Mouse (Mus musculus): ENCODE measurements around the gene Vmn2r90. TPM values are rescaled to one million over a fixed set of nuclear protein-coding genes. Genes with fewer than 3 reads are reported as not detected.
"Not testable (repeated sequence)": the region's sequence is repeated elsewhere in the genome, so short reads cannot be mapped to it uniquely, and the experiment has no call there.

Vmn2r90 gene
- polyA plus RNA-seq (2012; fragmentation: generic; extraction: Trizol) = not detected
- long read RNA-seq, experiment 1 = 0 reads
- long read RNA-seq, experiment 2 = 0 reads

DNA sequence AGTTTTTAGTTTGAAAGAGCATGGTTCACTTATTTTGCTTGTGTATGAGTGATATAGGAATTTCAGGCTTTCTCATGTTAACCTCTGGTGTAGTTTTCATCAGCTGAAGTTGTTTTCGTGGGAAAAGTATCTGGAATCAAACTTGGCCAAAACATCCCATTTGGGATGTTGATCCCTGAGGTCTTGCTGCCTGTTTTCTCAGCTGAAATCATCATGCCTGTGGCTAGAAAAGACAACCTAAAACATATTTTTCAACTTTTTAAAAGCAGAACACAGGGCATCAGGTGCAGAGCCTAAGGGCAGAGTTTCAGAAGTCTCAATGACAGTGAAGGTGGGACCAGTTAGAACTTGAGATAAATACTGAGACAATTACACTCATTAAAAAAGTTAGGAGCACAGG lies at the start of gene Vmn2r90:
Gene Vmn2r90, plus strand, starts transcription at position 301 of the 400 bp plus-strand sequence.
- Histone ChIP-seq H3K4me3 (ENCODE audit: insufficient read depth, poor library complexity, severe bottlenecking) (no peak within 1 kb of the TSS), H3K27me3 (ENCODE audit: control insufficient read depth, insufficient read depth, insufficient read length) (no peaks in the 10 kb centered on the region), H3ac (ENCODE audit: control insufficient read depth, insufficient read length, low read depth) (no peak within 1 kb of the TSS), H3K79me2 (ENCODE audit: control insufficient read depth, insufficient read depth) (no peaks in the 10 kb centered on the region), H3K79me3 (ENCODE audit: low read depth) (no peaks in the 10 kb centered on the region), H3K36me3 (ENCODE audit: control insufficient read depth, insufficient read depth) (no peaks in the 10 kb centered on the region)
- TF ChIP-seq MYOG (IDR thresholded peaks at IDR 0.05; ENCODE audit: control insufficient read depth, extremely low read depth, insufficient read length) = no peak
- TF ChIP-seq MYOD1 (IDR thresholded peaks at IDR 0.05; ENCODE audit: control insufficient read depth, insufficient read length, low read depth) = no peak
- no peak for TF ChIP-seq MAX (IDR thresholded peaks at IDR 0.05)
- no peak for TF ChIP-seq CEBPB (IDR thresholded peaks at IDR 0.05; ENCODE audit: low read depth)
- TF ChIP-seq CTCF (IDR thresholded peaks at IDR 0.05; ENCODE audit: control insufficient read depth, insufficient read depth, insufficient read length) = no peak
- no peak for TF ChIP-seq FOSL1 (IDR thresholded peaks at IDR 0.05; ENCODE audit: insufficient read depth, low read length, poor library complexity, severe bottlenecking)
- no peak for TF ChIP-seq USF1 (IDR thresholded peaks at IDR 0.05; ENCODE audit: low read depth)

- H3K4me3 ChIP-seq (ENCODE audit: insufficient read depth, poor library complexity, severe bottlenecking) = no peak overlapping the region
- TF ChIP-seq FOSL1 (IDR thresholded peaks at IDR 0.05; ENCODE audit: insufficient read depth, low read length, poor library complexity, severe bottlenecking) (no peak), MYOD1 (IDR thresholded peaks at IDR 0.05; ENCODE audit: control insufficient read depth, insufficient read length, low read depth) (no peak), MYOG (IDR thresholded peaks at IDR 0.05; ENCODE audit: control insufficient read depth, extremely low read depth, insufficient read length) (no peak), MAX (IDR thresholded peaks at IDR 0.05) (no peak), USF1 (IDR thresholded peaks at IDR 0.05; ENCODE audit: low read depth) (no peak), CTCF (IDR thresholded peaks at IDR 0.05; ENCODE audit: control insufficient read depth, insufficient read depth, insufficient read length) (no peak), CEBPB (IDR thresholded peaks at IDR 0.05; ENCODE audit: low read depth) (no peak)
- H3ac ChIP-seq (ENCODE audit: control insufficient read depth, insufficient read length, low read depth) = no peak overlapping the region
- no peaks in the 10 kb centered on the region for H3K79me2 ChIP-seq (ENCODE audit: control insufficient read depth, insufficient read depth)
- no peaks in the 10 kb centered on the region for H3K27me3 ChIP-seq (ENCODE audit: control insufficient read depth, insufficient read depth, insufficient read length)
- no peaks in the 10 kb centered on the region for H3K36me3 ChIP-seq (ENCODE audit: control insufficient read depth, insufficient read depth)
- no peaks in the 10 kb centered on the region for H3K79me3 ChIP-seq (ENCODE audit: low read depth)
Measured at GRCm38 (mm10) chr17:17654997-17655828, 48.3 kb upstream of the Vmn2r90 start.

- H3K4me3 ChIP-seq (ENCODE audit: insufficient read depth, poor library complexity, severe bottlenecking) = no peak overlapping the region
- no peaks in the 10 kb centered on the region for H3K79me2 ChIP-seq (ENCODE audit: control insufficient read depth, insufficient read depth)
- no peaks in the 10 kb centered on the region for H3K27me3 ChIP-seq (ENCODE audit: control insufficient read depth, insufficient read depth, insufficient read length)
- no peaks in the 10 kb centered on the region for H3K36me3 ChIP-seq (ENCODE audit: control insufficient read depth, insufficient read depth)
- H3K79me3 ChIP-seq (ENCODE audit: low read depth) = no peaks in the 10 kb centered on the region
- TF ChIP-seq MAX (IDR thresholded peaks at IDR 0.05) (no peak), CEBPB (IDR thresholded peaks at IDR 0.05; ENCODE audit: low read depth) (no peak), CTCF (IDR thresholded peaks at IDR 0.05; ENCODE audit: control insufficient read depth, insufficient read depth, insufficient read length) (no peak), MYOG (IDR thresholded peaks at IDR 0.05; ENCODE audit: control insufficient read depth, extremely low read depth, insufficient read length) (no peak)
- no peak overlapping the region for H3ac ChIP-seq (ENCODE audit: control insufficient read depth, insufficient read length, low read depth)
Measured at GRCm38 (mm10) chr17:17655829-17656176, 47.7 kb upstream of the Vmn2r90 start.

DNA sequence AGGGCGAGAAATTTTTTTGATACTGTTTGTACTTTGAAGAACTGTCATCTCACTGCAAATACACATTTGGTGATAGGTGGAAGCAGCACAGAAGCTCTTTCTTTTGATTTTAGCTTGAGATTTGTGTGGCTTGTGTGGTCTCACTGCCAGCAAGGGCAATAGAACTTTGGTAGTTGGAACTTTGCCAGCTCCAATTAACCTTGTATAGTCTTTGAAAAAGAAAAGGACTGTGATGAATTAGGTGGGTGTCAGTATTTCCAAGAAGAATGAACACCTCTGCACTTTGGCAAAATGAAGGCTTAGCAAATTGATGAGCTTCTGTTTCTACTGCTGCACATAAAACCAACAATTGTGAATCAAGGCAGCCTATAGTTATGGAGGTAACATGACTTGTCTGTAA lies 24.8 kb upstream of the Vmn2r90 start:
- H3K79me2 ChIP-seq (ENCODE audit: control insufficient read depth, insufficient read depth) = no peaks in the 10 kb centered on the region
- H3K4me3 ChIP-seq (ENCODE audit: insufficient read depth, poor library complexity, severe bottlenecking) = no peak overlapping the region
- H3K27me3 ChIP-seq (ENCODE audit: control insufficient read depth, insufficient read depth, insufficient read length) = peaks cover 3% of the 10 kb centered on the region
- H3K36me3 ChIP-seq (ENCODE audit: control insufficient read depth, insufficient read depth) = no peaks in the 10 kb centered on the region
- H3ac ChIP-seq (ENCODE audit: control insufficient read depth, insufficient read length, low read depth) = no peak overlapping the region
- TF ChIP-seq USF1 (IDR thresholded peaks at IDR 0.05; ENCODE audit: low read depth) (no peak), MYOD1 (IDR thresholded peaks at IDR 0.05; ENCODE audit: control insufficient read depth, insufficient read length, low read depth) (no peak), FOSL1 (IDR thresholded peaks at IDR 0.05; ENCODE audit: insufficient read depth, low read length, poor library complexity, severe bottlenecking) (no peak), MYOG (IDR thresholded peaks at IDR 0.05; ENCODE audit: control insufficient read depth, extremely low read depth, insufficient read length) (no peak)
- no peaks in the 10 kb centered on the region for H3K79me3 ChIP-seq (ENCODE audit: low read depth)

DNA sequence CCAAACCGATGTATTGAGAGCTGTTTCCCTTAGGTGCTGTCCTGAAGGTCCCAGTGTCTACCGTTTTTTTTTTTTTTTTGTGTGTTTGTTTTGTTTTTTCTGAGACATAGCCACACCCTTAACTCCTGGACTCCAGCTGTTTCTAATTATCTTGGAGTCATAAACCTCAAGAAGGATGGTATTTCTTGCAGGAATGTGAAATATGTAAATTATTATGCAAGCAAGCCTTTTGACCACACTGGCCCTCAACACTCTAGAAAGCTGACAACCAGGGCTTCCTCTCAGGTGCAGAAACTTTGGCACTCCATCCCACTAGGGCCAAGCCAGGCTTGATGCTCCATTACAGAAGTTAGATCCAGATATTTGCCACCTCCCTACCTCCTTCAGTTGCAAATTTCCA lies 12.9 kb upstream of the Vmn2r90 start:
- TF ChIP-seq CEBPB (IDR thresholded peaks at IDR 0.05; ENCODE audit: low read depth) = peak; percentile 71
- no peak for TF ChIP-seq MYOG (IDR thresholded peaks at IDR 0.05; ENCODE audit: control insufficient read depth, extremely low read depth, insufficient read length)

GRCm38 (mm10) chr17:17732396-17732795 lies 28.8 kb downstream of the Vmn2r90 start:
- H3ac ChIP-seq (ENCODE audit: control insufficient read depth, insufficient read length, low read depth); H3K4me3 ChIP-seq (ENCODE audit: insufficient read depth, poor library complexity, severe bottlenecking); H3K79me2 ChIP-seq (ENCODE audit: control insufficient read depth, insufficient read depth); H3K27me3 ChIP-seq (ENCODE audit: control insufficient read depth, insufficient read depth, insufficient read length); H3K79me3 ChIP-seq (ENCODE audit: low read depth); H3K36me3 ChIP-seq (ENCODE audit: control insufficient read depth, insufficient read depth): not testable (repeated sequence)

More for the DNA sequence above, 12.9 kb upstream of the Vmn2r90 start:
- no peaks in the 10 kb centered on the region for H3K79me3 ChIP-seq (ENCODE audit: low read depth)
- no peaks in the 10 kb centered on the region for H3K36me3 ChIP-seq (ENCODE audit: control insufficient read depth, insufficient read depth)
- H3K4me3 ChIP-seq (ENCODE audit: insufficient read depth, poor library complexity, severe bottlenecking) = no peak overlapping the region
- H3K79me2 ChIP-seq (ENCODE audit: control insufficient read depth, insufficient read depth) = no peaks in the 10 kb centered on the region
- H3K27me3 ChIP-seq (ENCODE audit: control insufficient read depth, insufficient read depth, insufficient read length) = no peaks in the 10 kb centered on the region
- H3ac ChIP-seq (ENCODE audit: control insufficient read depth, insufficient read length, low read depth) = no peak overlapping the region

Data from C2C12 (cell line).